In the genomic region with DNA sequence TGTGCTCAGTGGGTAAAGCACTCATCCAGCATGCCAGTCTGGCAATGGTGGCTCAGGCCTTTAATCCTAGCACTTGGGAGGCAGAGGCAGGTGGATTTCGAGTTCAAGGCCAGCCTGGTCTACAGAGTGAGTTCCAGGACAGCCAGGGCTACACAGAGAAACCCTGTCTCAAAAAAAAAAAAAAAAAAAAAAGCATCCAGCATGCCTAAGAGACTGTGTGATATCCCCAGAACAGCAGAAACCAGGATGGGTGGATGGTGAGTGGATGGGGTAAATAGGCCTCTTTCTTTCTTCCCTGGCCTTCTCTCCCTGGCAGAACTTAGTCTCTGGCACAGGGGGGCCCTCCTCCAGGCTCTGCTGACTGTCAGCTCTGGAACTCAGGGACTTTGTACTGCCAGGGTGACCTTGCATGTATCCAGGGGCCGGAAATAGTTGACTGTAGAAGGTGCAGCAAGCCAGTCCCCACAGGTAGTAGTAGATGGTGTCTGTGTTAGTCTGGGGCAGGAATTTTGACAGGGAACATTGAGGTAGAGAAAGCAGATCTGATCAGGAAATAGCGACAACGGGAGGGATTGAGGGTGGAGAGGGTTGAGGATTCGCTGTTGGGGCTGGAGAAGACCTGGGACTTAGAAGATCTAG, we compare ENCODE assay signal across 8 mouse cellular contexts. TPM values are rescaled to one million over a fixed set of nuclear protein-coding genes. Genes with fewer than 3 reads are reported as not detected.
DNase-seq lines count a peak whose midpoint lies in the region; ATAC-seq and TF ChIP-seq lines count a peak whose summit lies in the region.

No protein-coding gene starts in this region.

- TF ChIP-seq EP300 in liver, postnatal 0 days (IDR thresholded peaks at IDR 0.05; ENCODE audit: low read depth) = no peak

- peak overlapping the region; percentile 78 for H3K9ac ChIP-seq in intestine, embryonic 15.5 days
- H3K9ac ChIP-seq in liver, postnatal 0 days (replicated peaks) = peak overlapping the region; percentile 81

- ATAC-seq in intestine, embryonic 15.5 days = peak; percentile 60
- ATAC-seq in liver, postnatal 0 days = peak; percentile 41
- ATAC-seq in granulocyte monocyte progenitor cell, adult 5-6 weeks (replicated peaks; ENCODE audit: poor library complexity, severe bottlenecking) = no peak

- H3K27me3 ChIP-seq in forebrain, embryonic 10.5 days (ENCODE audit: poor library complexity, severe bottlenecking) = no peaks in the 10 kb centered on the region
- no peaks in the 10 kb centered on the region for H3K27me3 ChIP-seq in intestine, embryonic 15.5 days (replicated peaks)
- no peaks in the 10 kb centered on the region for H3K27me3 ChIP-seq in liver, postnatal 0 days (ENCODE audit: insufficient read depth, low read length)

- H3K4me1 ChIP-seq in forebrain, embryonic 10.5 days = peaks cover 35% of the 10 kb centered on the region
- peaks cover 28% of the 10 kb centered on the region for H3K4me1 ChIP-seq in intestine, embryonic 15.5 days (replicated peaks)
- peaks cover 39% of the 10 kb centered on the region for H3K4me1 ChIP-seq in liver, postnatal 0 days (ENCODE audit: insufficient read depth)

- TF ChIP-seq CTCF in liver, postnatal 0 days (IDR thresholded peaks at IDR 0.05; ENCODE audit: low read depth) = no peak

- WGBS in forebrain, embryonic 10.5 days = 33% methylated on average over 5 of the region's 5 CpGs
- WGBS in intestine, embryonic 15.5 days = 16% methylated on average over 5 of the region's 5 CpGs
- 9% methylated on average over 5 of the region's 5 CpGs for WGBS in liver, postnatal 0 days (ENCODE audit: insufficient replicate concordance)

- peaks cover 35% of the 10 kb centered on the region for H3K36me3 ChIP-seq in forebrain, embryonic 10.5 days (replicated peaks)
- peaks cover 19% of the 10 kb centered on the region for H3K36me3 ChIP-seq in intestine, embryonic 15.5 days
- peaks cover 34% of the 10 kb centered on the region for H3K36me3 ChIP-seq in liver, postnatal 0 days (replicated peaks; ENCODE audit: insufficient read depth, low read length)

- H3K4me2 ChIP-seq in intestine, embryonic 15.5 days (replicated peaks) = peak overlapping the region; percentile 71
- peak overlapping the region; percentile 88 for H3K4me2 ChIP-seq in liver, postnatal 0 days (ENCODE audit: low read depth, low read length)

- H3K4me3 ChIP-seq in forebrain, embryonic 10.5 days = peak overlapping the region; percentile 63
- peak overlapping the region; percentile 66 for H3K4me3 ChIP-seq in intestine, embryonic 15.5 days (replicated peaks)
- peak overlapping the region; percentile 76 for H3K4me3 ChIP-seq in liver, postnatal 0 days (ENCODE audit: low read depth, low read length)

- peak; percentile 53 for DNase-seq in 3T3-L1 (ENCODE audit: low read depth, low spot score)
- DNase-seq in CD4-positive helper T cell, adult 2 months (ENCODE audit: low read depth, low spot score) = peak; percentile 33
- no peak for DNase-seq in forebrain, embryonic 10.5 days (ENCODE audit: extremely low spot score, low spot score)
- DNase-seq in liver, postnatal 0 days = peak; percentile 52
- DNase-seq in urinary bladder, adult 18-20 months (ENCODE audit: low spot score in 2 of 2) = no peak
- DNase-seq in spleen, postnatal 14 days (ENCODE audit: low spot score in 2 of 2) = no peak

- H3K27ac ChIP-seq in forebrain, embryonic 10.5 days = peak overlapping the region; percentile 86
- peak overlapping the region; percentile 95 for H3K27ac ChIP-seq in intestine, embryonic 15.5 days
- peak overlapping the region; percentile 96 for H3K27ac ChIP-seq in liver, postnatal 0 days (ENCODE audit: low read depth)

- no peaks in the 10 kb centered on the region for H3K9me3 ChIP-seq in forebrain, embryonic 10.5 days
- no peaks in the 10 kb centered on the region for H3K9me3 ChIP-seq in intestine, embryonic 15.5 days
- H3K9me3 ChIP-seq in liver, postnatal 0 days (ENCODE audit: low read length) = no peaks in the 10 kb centered on the region

RNA-seq across cellular contexts. Expression of gene Ticam1, which starts 0.6 kb away (rescaled TPM):
- 2.4 and 2.6 TPM in 2 replicates for polyA plus RNA-seq in forebrain, embryonic 10.5 days (2016; fragmentation: Nextera tagmentation; extraction: Ambion mirVana)
- 11.3 and 13.3 TPM in 2 replicates for polyA plus RNA-seq in intestine, embryonic 15.5 days (2015; fragmentation: Nextera tagmentation; extraction: Ambion mirVana)
- 2.6 and 3.1 TPM in 2 replicates for polyA plus RNA-seq in liver, postnatal 0 days (2015; fragmentation: Nextera tagmentation; extraction: Ambion mirVana)
- total RNA-seq in granulocyte monocyte progenitor cell, adult 5-6 weeks (2014; fragmentation: Nextera tagmentation) = 8.2 and 14.5 TPM in 2 replicates
- total RNA-seq in granulocyte monocyte progenitor cell, adult 5-6 weeks (2017) = 2.7 and 6.1 TPM in 2 replicates

RNA-seq across cellular contexts. Expression of gene Plin3, which starts 16.7 kb away (rescaled TPM):
- polyA plus RNA-seq in forebrain, embryonic 10.5 days (2016; fragmentation: Nextera tagmentation; extraction: Ambion mirVana) = 58.3 and 59.0 TPM in 2 replicates
- polyA plus RNA-seq in intestine, embryonic 15.5 days (2015; fragmentation: Nextera tagmentation; extraction: Ambion mirVana) = 153 and 195 TPM in 2 replicates
- 25.8 and 26.8 TPM in 2 replicates for polyA plus RNA-seq in liver, postnatal 0 days (2015; fragmentation: Nextera tagmentation; extraction: Ambion mirVana)
- 17.0 and 19.3 TPM in 2 replicates for total RNA-seq in granulocyte monocyte progenitor cell, adult 5-6 weeks (2014; fragmentation: Nextera tagmentation)
- total RNA-seq in granulocyte monocyte progenitor cell, adult 5-6 weeks (2017) = 29.0 and 29.2 TPM in 2 replicates

RNA-seq across cellular contexts. Expression of gene Fem1a, which starts 19.4 kb away (rescaled TPM):
- polyA plus RNA-seq in forebrain, embryonic 10.5 days (2016; fragmentation: Nextera tagmentation; extraction: Ambion mirVana) = 11.5 and 13.2 TPM in 2 replicates
- 12.5 and 12.8 TPM in 2 replicates for polyA plus RNA-seq in intestine, embryonic 15.5 days (2015; fragmentation: Nextera tagmentation; extraction: Ambion mirVana)
- polyA plus RNA-seq in liver, postnatal 0 days (2015; fragmentation: Nextera tagmentation; extraction: Ambion mirVana) = 5.1 and 5.2 TPM in 2 replicates
- total RNA-seq in granulocyte monocyte progenitor cell, adult 5-6 weeks (2014; fragmentation: Nextera tagmentation) = 16.8 and 17.3 TPM in 2 replicates
- total RNA-seq in granulocyte monocyte progenitor cell, adult 5-6 weeks (2017) = 25.6 and 26.5 TPM in 2 replicates

RNA-seq across cellular contexts. Expression of gene Arrdc5, which starts 24.1 kb away (rescaled TPM):
- not detected in 2 replicates for polyA plus RNA-seq in forebrain, embryonic 10.5 days (2016; fragmentation: Nextera tagmentation; extraction: Ambion mirVana)
- not detected in 2 replicates for polyA plus RNA-seq in intestine, embryonic 15.5 days (2015; fragmentation: Nextera tagmentation; extraction: Ambion mirVana)
- polyA plus RNA-seq in liver, postnatal 0 days (2015; fragmentation: Nextera tagmentation; extraction: Ambion mirVana) = not detected in 2 replicates
- total RNA-seq in granulocyte monocyte progenitor cell, adult 5-6 weeks (2014; fragmentation: Nextera tagmentation) = not detected in 2 replicates
- total RNA-seq in granulocyte monocyte progenitor cell, adult 5-6 weeks (2017) = not detected in 2 replicates

RNA-seq across cellular contexts. Expression of gene Uhrf1, which starts 27.2 kb away (rescaled TPM):
- polyA plus RNA-seq in forebrain, embryonic 10.5 days (2016; fragmentation: Nextera tagmentation; extraction: Ambion mirVana) = 331 and 343 TPM in 2 replicates
- polyA plus RNA-seq in intestine, embryonic 15.5 days (2015; fragmentation: Nextera tagmentation; extraction: Ambion mirVana) = 124 and 125 TPM in 2 replicates
- polyA plus RNA-seq in liver, postnatal 0 days (2015; fragmentation: Nextera tagmentation; extraction: Ambion mirVana) = 37.8 and 43.5 TPM in 2 replicates
- total RNA-seq in granulocyte monocyte progenitor cell, adult 5-6 weeks (2014; fragmentation: Nextera tagmentation) = 149 and 159 TPM in 2 replicates
- total RNA-seq in granulocyte monocyte progenitor cell, adult 5-6 weeks (2017) = 168 and 171 TPM in 2 replicates

Comparison
In these comparisons a context has a peak if more than half of its experiments do, and no peak if none do; other contexts are left out.
1. DNase-seq: peak in 3T3-L1 (single experiment), CD4-positive helper T cell, adult 2 months (single experiment) and liver, postnatal 0 days (single experiment); none in forebrain, embryonic 10.5 days (single experiment), urinary bladder, adult 18-20 months (0 of 2) and spleen, postnatal 14 days (0 of 2).
2. Peak in every context shown above with its lines, with median percentiles within 50 percentile points of each other: H3K27ac ChIP-seq and H3K4me3 ChIP-seq.